Mouse (Mus musculus): ENCODE measurements around the gene Mre11a.

- TF ChIP-seq EP300 (IDR thresholded peaks at IDR 0.05), result no peak
- TF ChIP-seq CTCF (IDR thresholded peaks at IDR 0.05), result peak; percentile 35; the same call in 1 of the 2 replicates
Observed at GRCm38 (mm10) chr9:14832046-14832445, 47.6 kb downstream of the Mre11a start.

Measured in lung, postnatal 0 days (tissue).